Mouse (Mus musculus) brain, adult 2 months (tissue): ENCODE results near the gene Urb1.

ENCODE experiments used
- DNase-seq: peaks from one replicate; pipeline ENCODE4 v3.0.0; 2011; ENCODE audit warnings: low read depth, low spot score

The Urb1 gene

GRCm38 (mm10) chr16:90822981-90823380, 12.8 kb upstream of the Urb1 start:
- DNase-seq = peak; percentile 58

GRCm38 (mm10) chr16:90822284-90822935, 12.2 kb upstream of the Urb1 start:
- no peak for DNase-seq

DNA sequence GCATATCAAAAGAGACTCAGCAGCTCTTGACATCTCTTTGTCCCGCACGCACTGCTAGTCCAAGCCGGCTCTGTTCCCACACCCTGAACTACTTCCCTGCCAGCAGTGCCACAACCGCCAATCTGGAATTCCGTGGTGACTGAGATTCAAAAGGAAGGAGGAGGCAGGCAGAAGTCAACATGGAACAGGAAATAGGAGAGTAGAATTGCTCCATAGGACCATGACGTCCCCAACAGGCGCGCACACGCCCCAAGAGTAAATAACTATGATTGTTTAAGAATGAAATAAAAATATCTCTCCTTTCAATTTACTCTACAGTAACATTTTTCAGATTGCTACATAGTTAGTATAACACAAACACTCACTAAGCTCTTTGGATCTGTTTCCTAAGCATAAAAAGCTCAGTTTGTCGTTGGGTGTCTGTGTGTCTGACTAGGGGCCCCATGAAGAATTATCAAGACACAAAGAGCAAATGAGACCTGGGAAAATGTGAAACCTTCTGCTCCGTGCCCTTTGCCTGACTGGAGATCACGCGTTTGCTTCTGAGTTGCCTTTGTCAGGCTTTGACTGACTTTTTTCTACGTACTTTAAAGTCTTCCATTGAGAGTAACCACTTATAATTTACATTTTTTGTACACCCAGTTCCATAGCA, 11.0 kb upstream of the Urb1 start:
- no peak for DNase-seq

GRCm38 (mm10) chr16:90820326-90820725, 10.1 kb upstream of the Urb1 start:
- DNase-seq = no peak

- no peak for DNase-seq
These were observed 1.9 kb upstream of the Urb1 start for GRCm38 (mm10) chr16:90812086-90812485.

DNA sequence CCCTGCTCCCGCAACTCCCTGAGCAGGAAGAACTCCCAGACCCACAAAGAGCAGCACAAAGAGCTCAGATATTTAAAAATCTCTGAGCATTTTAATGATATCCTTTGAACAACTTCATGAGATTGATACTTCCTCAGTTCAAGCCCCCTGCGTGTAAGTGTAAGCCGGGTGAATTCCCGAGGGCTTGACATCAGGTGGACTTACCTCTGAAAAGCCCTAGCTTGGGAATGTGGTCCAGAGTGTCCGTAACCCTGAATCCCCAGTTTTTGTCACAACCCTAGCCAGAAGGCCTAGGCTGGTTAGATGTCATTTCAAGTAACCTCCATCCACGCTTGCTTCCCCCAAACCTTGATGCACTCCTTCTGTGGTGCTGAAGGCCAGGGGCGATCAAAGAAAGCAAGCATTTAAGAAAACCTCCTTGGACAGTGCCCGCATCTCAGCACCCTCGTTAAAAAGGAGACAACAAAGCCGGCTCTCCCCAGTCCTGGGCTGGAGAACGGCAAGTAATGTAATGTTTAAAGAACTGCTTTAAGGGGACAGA, 573 bp upstream of the Urb1 start:
- DNase-seq = no peak

DNA sequence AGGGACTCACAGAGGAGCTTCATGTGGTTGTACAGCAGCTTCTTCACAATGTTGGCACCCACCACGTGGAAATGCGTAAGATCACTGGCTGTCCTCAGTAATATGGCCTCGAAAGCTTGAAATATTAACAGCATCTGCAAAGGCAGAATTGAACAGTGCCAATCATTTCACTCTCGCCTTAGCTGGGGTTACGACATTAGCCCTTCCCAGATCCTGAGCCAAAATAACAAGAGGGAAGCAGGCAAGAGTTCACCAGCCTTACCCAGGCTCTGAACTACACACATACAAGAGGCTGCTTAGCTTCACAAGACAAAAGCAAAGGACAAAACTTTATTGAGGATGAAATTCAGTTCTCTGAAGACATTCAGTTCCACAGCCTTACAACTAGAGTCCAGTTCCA, 5.7 kb downstream of the Urb1 start:
- DNase-seq = no peak

GRCm38 (mm10) chr16:90801928-90802327, 8.3 kb downstream of the Urb1 start:
- DNase-seq = peak; percentile 49

GRCm38 (mm10) chr16:90801251-90801650, 9.0 kb downstream of the Urb1 start:
- peak; percentile 43 for DNase-seq

DNA sequence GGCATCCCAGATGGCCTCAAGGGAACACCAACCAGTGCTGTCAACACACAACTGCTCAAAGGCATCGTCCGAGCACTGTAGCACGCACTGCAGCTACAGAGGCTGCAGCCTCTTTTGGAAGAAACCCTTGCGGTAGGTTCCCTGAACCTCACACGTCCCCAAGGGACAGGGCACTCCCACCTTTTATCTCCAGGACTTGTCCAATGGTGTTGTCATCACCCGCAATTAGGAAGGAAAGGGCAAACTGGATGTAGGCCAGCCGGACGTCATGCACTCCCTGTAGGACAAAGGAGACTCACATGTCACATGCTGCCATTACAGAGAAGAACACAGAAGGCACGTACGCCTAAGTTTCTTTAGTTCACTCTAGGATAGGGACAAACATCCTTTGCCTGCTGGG, 10.4 kb downstream of the Urb1 start:
- no peak for DNase-seq

- no peak for DNase-seq
These were observed 11.4 kb downstream of the Urb1 start for GRCm38 (mm10) chr16:90798848-90799247.

DNA sequence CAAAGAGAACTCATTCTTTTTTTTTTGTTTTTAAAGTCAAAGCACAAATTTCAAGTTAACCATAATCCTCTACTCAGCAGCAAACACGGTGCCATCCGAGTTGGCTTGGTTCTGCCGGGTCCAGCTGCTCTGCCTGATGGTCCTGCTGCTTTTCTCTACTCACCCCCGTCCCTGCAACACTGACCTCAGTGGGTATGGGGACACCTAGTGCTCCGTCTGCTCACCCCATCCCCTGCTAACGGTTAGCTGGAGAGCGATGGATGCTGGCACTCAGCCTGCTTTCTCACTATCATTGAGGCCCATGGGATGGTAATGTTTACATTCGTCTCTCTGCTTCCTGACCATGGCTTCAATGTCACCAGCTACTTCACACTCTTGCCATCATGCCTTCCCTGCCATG, 11.8 kb downstream of the Urb1 start:
- DNase-seq = no peak

GRCm38 (mm10) chr16:90794708-90795107, 15.5 kb downstream of the Urb1 start:
- DNase-seq = no peak

GRCm38 (mm10) chr16:90792500-90792899, 17.7 kb downstream of the Urb1 start:
- DNase-seq = no peak

GRCm38 (mm10) chr16:90792066-90792465, 18.1 kb downstream of the Urb1 start:
- peak; percentile 77 for DNase-seq

- DNase-seq = no peak
These were observed 19.3 kb downstream of the Urb1 start for GRCm38 (mm10) chr16:90790946-90791345.

DNA sequence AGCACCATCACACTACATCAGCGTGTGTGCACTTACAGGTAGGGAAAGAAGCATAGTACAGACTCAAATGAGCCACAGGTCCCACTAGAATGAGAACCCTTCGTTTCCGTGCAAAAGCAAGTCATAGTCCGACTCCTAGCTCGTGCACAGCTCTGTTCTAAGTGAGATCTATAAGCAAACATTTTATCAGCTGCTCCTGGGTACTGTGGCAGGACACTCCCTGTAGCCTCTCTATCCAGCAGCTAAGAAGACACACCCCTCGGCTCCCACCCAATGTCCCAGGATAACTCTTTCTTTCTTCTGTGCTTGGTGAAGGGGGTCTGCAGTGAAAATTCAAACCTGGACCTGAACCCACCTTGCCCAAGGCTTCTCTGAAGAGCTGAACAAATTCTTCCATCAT, 21.6 kb downstream of the Urb1 start:
- DNase-seq = no peak

- peak; percentile 45 for DNase-seq
These were observed 25.0 kb downstream of the Urb1 start for GRCm38 (mm10) chr16:90785257-90785656.

DNA sequence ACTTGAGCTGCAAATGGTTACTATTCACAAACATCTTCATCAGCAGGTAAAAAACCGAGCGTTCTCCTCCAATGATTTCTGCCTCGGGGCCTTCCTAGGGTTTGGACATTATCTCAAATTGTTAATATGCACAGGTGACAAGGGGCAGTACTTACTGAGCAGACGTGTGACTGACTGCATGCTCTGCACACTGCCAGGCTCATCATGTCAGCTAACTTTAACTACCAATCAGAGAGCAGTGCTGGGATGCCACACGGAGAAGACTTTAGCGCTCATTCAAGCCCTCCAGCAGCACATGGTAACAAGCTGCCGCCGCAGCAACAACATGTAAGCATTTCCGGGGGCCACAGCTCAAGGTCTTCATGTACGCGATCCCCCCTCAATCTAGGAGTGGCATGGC, 26.9 kb downstream of the Urb1 start:
- no peak for DNase-seq

- DNase-seq = peak; percentile 10
These were observed 30.4 kb downstream of the Urb1 start for GRCm38 (mm10) chr16:90779783-90780182.

- no peak for DNase-seq
These were observed 34.2 kb downstream of the Urb1 start for GRCm38 (mm10) chr16:90775946-90776520.

- DNase-seq = no peak
These were observed 35.6 kb downstream of the Urb1 start for GRCm38 (mm10) chr16:90774646-90775045.

- DNase-seq = no peak
These were observed 36.0 kb downstream of the Urb1 start for GRCm38 (mm10) chr16:90774216-90774615.
